ENCODE assay signal across 8 mouse cellular contexts in genomic region chr9:108832390-108833108, GRCm38 (mm10). TPM values are rescaled to one million over a fixed set of nuclear protein-coding genes. Genes with fewer than 3 reads are reported as not detected.
DNase-seq lines count a peak whose midpoint lies in the region; ATAC-seq lines count a peak whose summit lies in the region.

No protein-coding gene starts in this region.

- H3K9me3 ChIP-seq in forebrain, embryonic 11.5 days (ENCODE audit: control insufficient read depth, low read length): no peaks in the 10 kb centered on the region
- H3K9me3 ChIP-seq in heart, embryonic 16.5 days (replicated peaks; ENCODE audit: control insufficient read depth, low read length): no peaks in the 10 kb centered on the region
- H3K9me3 ChIP-seq in liver, embryonic 15.5 days (replicated peaks): no peaks in the 10 kb centered on the region
- no peaks in the 10 kb centered on the region for H3K9me3 ChIP-seq in stomach, embryonic 14.5 days (ENCODE audit: control insufficient read depth, low read depth, low read length)

- peak overlapping the region; percentile 90 for H3K4me2 ChIP-seq in forebrain, embryonic 11.5 days (ENCODE audit: low read depth, low read length, severe bottlenecking)
- H3K4me2 ChIP-seq in heart, embryonic 16.5 days (ENCODE audit: low read depth, low read length): peak overlapping the region; percentile 93
- H3K4me2 ChIP-seq in liver, embryonic 15.5 days: peak overlapping the region; percentile 79
- H3K4me2 ChIP-seq in stomach, embryonic 14.5 days (replicated peaks; ENCODE audit: low read depth, low read length): peak overlapping the region; percentile 87

- 9% methylated on average over 46 of the region's 46 CpGs for WGBS in forebrain, embryonic 11.5 days
- WGBS in heart, embryonic 16.5 days: 6% methylated on average over 46 of the region's 46 CpGs
- 4% methylated on average over 46 of the region's 46 CpGs for WGBS in liver, embryonic 15.5 days (ENCODE audit: insufficient replicate concordance)
- 5% methylated on average over 46 of the region's 46 CpGs for WGBS in stomach, embryonic 14.5 days

- peaks cover 6% of the 10 kb centered on the region for H3K4me1 ChIP-seq in forebrain, embryonic 11.5 days (replicated peaks; ENCODE audit: control insufficient read depth, insufficient read depth, low read length)
- H3K4me1 ChIP-seq in heart, embryonic 16.5 days (ENCODE audit: control insufficient read depth, insufficient read depth, low read length): peaks cover 10% of the 10 kb centered on the region
- H3K4me1 ChIP-seq in liver, embryonic 15.5 days (replicated peaks): peaks cover 21% of the 10 kb centered on the region
- H3K4me1 ChIP-seq in stomach, embryonic 14.5 days (ENCODE audit: control insufficient read depth, insufficient read depth, low read length): peaks cover 9% of the 10 kb centered on the region; the same call in 1 of the 2 replicates

- peak overlapping the region; percentile 43 for H3K4me3 ChIP-seq in forebrain, embryonic 11.5 days (ENCODE audit: low read depth, low read length)
- H3K4me3 ChIP-seq in heart, embryonic 16.5 days (ENCODE audit: low read length): peak overlapping the region; percentile 57
- peak overlapping the region; percentile 53 for H3K4me3 ChIP-seq in liver, embryonic 15.5 days (replicated peaks)
- H3K4me3 ChIP-seq in stomach, embryonic 14.5 days (ENCODE audit: low read depth, low read length): peak overlapping the region; percentile 33

- ATAC-seq in forebrain, embryonic 11.5 days (replicated peaks; ENCODE audit: low FRiP score): peak; percentile 97
- ATAC-seq in heart, embryonic 16.5 days (replicated peaks; ENCODE audit: extremely low read depth, insufficient read depth, low FRiP score): peak; percentile 97
- peak; percentile 87 for ATAC-seq in liver, embryonic 15.5 days (ENCODE audit: insufficient read depth)
- peak; percentile 98 for ATAC-seq in stomach, embryonic 14.5 days (ENCODE audit: insufficient number of reproducible peaks, insufficient read depth, low FRiP score, low read depth)

- peak; percentile 89 for DNase-seq in CD4-positive, CD25-positive, alpha-beta regulatory T cell, adult 2 months (ENCODE audit: low read depth, low spot score)
- DNase-seq in c-Kit-positive CD71-positive TER-119-negative erythroid progenitor cells, embryonic 14.5 days (ENCODE audit: low read depth): peak; percentile 89
- peak; percentile 93 for DNase-seq in forebrain, embryonic 11.5 days (ENCODE audit: low spot score)
- DNase-seq in kidney, postnatal 25 days: peak; percentile 94 to 96
- DNase-seq in neural tube, embryonic 10.5 days (ENCODE audit: extremely low spot score, low spot score): peak; percentile 87

- H3K27me3 ChIP-seq in forebrain, embryonic 11.5 days (ENCODE audit: control insufficient read depth, insufficient read depth, low read length): peaks cover 33% of the 10 kb centered on the region
- peaks cover 53% of the 10 kb centered on the region for H3K27me3 ChIP-seq in heart, embryonic 16.5 days (ENCODE audit: control insufficient read depth, insufficient read depth, low read length)
- peaks cover 79% of the 10 kb centered on the region for H3K27me3 ChIP-seq in liver, embryonic 15.5 days
- peaks cover 25% of the 10 kb centered on the region for H3K27me3 ChIP-seq in stomach, embryonic 14.5 days (ENCODE audit: control insufficient read depth, insufficient read depth, low read length)

- no peaks in the 10 kb centered on the region; the same call in 1 of the 2 replicates for H3K36me3 ChIP-seq in forebrain, embryonic 11.5 days (ENCODE audit: control insufficient read depth, insufficient read depth, low read length)
- H3K36me3 ChIP-seq in heart, embryonic 16.5 days (ENCODE audit: control insufficient read depth, insufficient read depth): no peaks in the 10 kb centered on the region
- H3K36me3 ChIP-seq in liver, embryonic 15.5 days (replicated peaks): no peaks in the 10 kb centered on the region
- H3K36me3 ChIP-seq in stomach, embryonic 14.5 days (ENCODE audit: control insufficient read depth, insufficient read depth, low read length): no peaks in the 10 kb centered on the region

- H3K27ac ChIP-seq in forebrain, embryonic 11.5 days (ENCODE audit: low read depth, low read length): no peak overlapping the region
- no peak overlapping the region for H3K27ac ChIP-seq in heart, embryonic 16.5 days (ENCODE audit: low read length)
- no peak overlapping the region for H3K27ac ChIP-seq in liver, embryonic 15.5 days (replicated peaks)
- H3K27ac ChIP-seq in stomach, embryonic 14.5 days (ENCODE audit: low read length): no peak overlapping the region

- no peak overlapping the region; the same call in 1 of the 2 replicates for H3K9ac ChIP-seq in forebrain, embryonic 11.5 days (ENCODE audit: low read length)
- H3K9ac ChIP-seq in heart, embryonic 16.5 days (ENCODE audit: low read length): peak overlapping the region; percentile 33; the same call in 1 of the 2 replicates
- H3K9ac ChIP-seq in liver, embryonic 15.5 days: no peak overlapping the region
- no peak overlapping the region for H3K9ac ChIP-seq in stomach, embryonic 14.5 days (replicated peaks; ENCODE audit: low read depth, low read length)

RNA-seq across cellular contexts. Expression of gene Celsr3, which starts 6.4 kb away (rescaled TPM):
- 6.9 and 9.4 TPM in 2 replicates for polyA plus RNA-seq in forebrain, embryonic 11.5 days (2014; fragmentation: Nextera tagmentation; extraction: Ambion mirVana)
- polyA plus RNA-seq in heart, embryonic 16.5 days (2015; fragmentation: Nextera tagmentation; extraction: Ambion mirVana): 0.05 and 0.13 TPM in 2 replicates
- 0.15 and 0.16 TPM in 2 replicates for polyA plus RNA-seq in liver, embryonic 15.5 days (2015; fragmentation: Nextera tagmentation; extraction: Ambion mirVana)
- polyA plus RNA-seq in stomach, embryonic 14.5 days (2014; fragmentation: Nextera tagmentation; extraction: Ambion mirVana): 1.3 and 1.8 TPM in 2 replicates

RNA-seq across cellular contexts. Expression of gene Slc26a6, which starts 20.5 kb away (rescaled TPM):
- polyA plus RNA-seq in forebrain, embryonic 11.5 days (2014; fragmentation: Nextera tagmentation; extraction: Ambion mirVana): 12.6 and 12.7 TPM in 2 replicates
- polyA plus RNA-seq in heart, embryonic 16.5 days (2015; fragmentation: Nextera tagmentation; extraction: Ambion mirVana): 7.6 and 7.8 TPM in 2 replicates
- polyA plus RNA-seq in liver, embryonic 15.5 days (2015; fragmentation: Nextera tagmentation; extraction: Ambion mirVana): 6.3 and 6.5 TPM in 2 replicates
- polyA plus RNA-seq in stomach, embryonic 14.5 days (2014; fragmentation: Nextera tagmentation; extraction: Ambion mirVana): 17.8 and 19.1 TPM in 2 replicates

RNA-seq across cellular contexts. Expression of gene Nckipsd, which starts 24.4 kb away (rescaled TPM):
- polyA plus RNA-seq in forebrain, embryonic 11.5 days (2014; fragmentation: Nextera tagmentation; extraction: Ambion mirVana): 14.4 and 22.0 TPM in 2 replicates
- polyA plus RNA-seq in heart, embryonic 16.5 days (2015; fragmentation: Nextera tagmentation; extraction: Ambion mirVana): 10.0 and 14.5 TPM in 2 replicates
- polyA plus RNA-seq in liver, embryonic 15.5 days (2015; fragmentation: Nextera tagmentation; extraction: Ambion mirVana): 3.9 and 9.1 TPM in 2 replicates
- 11.9 and 15.3 TPM in 2 replicates for polyA plus RNA-seq in stomach, embryonic 14.5 days (2014; fragmentation: Nextera tagmentation; extraction: Ambion mirVana)

RNA-seq across cellular contexts. Expression of gene Ip6k2, which starts 49.0 kb away (rescaled TPM):
- 96.6 and 108 TPM in 2 replicates for polyA plus RNA-seq in forebrain, embryonic 11.5 days (2014; fragmentation: Nextera tagmentation; extraction: Ambion mirVana)
- polyA plus RNA-seq in heart, embryonic 16.5 days (2015; fragmentation: Nextera tagmentation; extraction: Ambion mirVana): 27.2 and 31.0 TPM in 2 replicates
- polyA plus RNA-seq in liver, embryonic 15.5 days (2015; fragmentation: Nextera tagmentation; extraction: Ambion mirVana): 11.6 and 12.9 TPM in 2 replicates
- polyA plus RNA-seq in stomach, embryonic 14.5 days (2014; fragmentation: Nextera tagmentation; extraction: Ambion mirVana): 118 and 123 TPM in 2 replicates
